Mouse (Mus musculus): Measurements from ENCODE around the gene Erich2.
A peak's percentile ranks its signal among the peaks of the same experiment; 100 is the strongest.

The Erich2 gene

DNA sequence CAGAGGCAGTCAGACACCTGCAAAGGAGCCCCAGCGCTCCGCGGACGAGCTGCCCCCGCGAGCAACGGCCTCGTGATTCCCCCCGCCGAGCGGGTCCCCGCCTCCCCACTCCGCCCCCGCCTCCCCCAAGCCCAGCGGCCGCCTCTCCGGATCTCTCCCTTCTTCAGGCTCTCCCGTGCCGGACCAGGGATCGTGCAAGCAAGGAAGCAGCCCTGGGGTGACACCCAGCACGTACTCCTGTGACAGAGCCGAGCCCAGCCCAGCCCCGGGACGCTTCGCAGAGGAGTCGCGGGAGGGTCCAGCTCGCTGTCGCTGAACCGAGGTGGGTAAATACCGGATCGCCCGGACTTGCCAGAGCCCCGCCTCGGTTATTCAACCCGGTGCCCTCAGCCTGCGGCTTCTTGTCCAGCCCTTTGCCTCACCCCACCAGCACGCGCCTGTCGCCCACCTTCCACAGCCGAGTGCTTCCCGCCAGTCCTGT, 53.4 kb downstream of the Erich2 start:
- peak in 1 of 2 experiments; percentile 26 for DNase-seq (ENCODE audit: low spot score in 2 of 2)

DNA sequence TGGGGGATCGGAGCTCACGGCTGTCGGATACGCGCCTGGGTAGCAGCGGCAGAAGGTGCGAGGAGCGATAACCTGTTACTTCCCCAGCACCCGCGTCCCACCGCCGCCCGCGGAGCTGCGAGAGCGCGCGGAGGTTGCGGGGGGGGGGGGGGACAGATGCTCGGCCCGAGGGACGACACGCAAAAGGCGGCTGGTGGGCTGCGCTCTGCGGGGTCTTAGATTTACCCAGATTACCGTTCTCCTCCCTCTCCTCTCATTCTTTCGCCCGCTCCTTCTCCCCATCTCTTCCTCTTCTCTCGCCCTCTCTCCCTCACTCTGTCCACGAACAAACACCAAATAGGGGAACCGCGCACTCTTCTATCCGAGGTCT, 54.0 kb downstream of the Erich2 start:
- no peak for DNase-seq (ENCODE audit: low spot score in 2 of 2)

DNA sequence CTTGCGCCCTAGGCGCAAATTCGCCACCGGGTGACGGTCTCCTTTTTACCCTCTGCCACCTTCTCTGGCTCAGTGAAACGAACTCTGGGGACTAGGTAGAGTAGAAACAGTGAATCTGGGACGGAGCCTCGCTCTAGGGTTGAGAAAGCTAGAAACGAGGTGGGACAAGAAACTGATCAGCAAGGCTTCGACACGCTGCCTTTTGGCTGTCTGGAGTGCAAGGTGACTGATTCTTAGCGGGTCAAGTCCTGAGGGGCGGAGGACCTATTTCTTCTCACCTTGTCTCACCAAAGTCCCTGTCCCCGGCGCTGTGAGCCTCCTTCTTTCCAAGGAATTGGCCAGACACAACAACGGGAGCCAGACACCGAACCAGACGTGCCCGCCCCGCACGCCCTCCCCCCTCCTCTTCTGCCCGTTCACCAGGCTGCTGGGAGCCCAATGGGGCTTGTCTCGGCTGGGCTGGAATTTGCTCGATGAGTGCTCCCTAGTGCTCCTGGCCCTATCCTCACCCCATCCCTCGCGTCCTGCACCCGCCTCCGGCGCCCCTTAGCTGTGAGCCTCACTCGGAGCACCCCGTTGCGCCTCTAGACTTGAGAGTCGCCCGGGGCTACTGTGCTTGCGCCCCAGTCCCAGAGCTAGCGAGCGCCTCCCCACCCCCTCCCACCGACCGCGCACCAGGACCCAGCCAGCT, 54.5 kb downstream of the Erich2 start:
- no peak for DNase-seq (ENCODE audit: low spot score in 2 of 2)

DNA sequence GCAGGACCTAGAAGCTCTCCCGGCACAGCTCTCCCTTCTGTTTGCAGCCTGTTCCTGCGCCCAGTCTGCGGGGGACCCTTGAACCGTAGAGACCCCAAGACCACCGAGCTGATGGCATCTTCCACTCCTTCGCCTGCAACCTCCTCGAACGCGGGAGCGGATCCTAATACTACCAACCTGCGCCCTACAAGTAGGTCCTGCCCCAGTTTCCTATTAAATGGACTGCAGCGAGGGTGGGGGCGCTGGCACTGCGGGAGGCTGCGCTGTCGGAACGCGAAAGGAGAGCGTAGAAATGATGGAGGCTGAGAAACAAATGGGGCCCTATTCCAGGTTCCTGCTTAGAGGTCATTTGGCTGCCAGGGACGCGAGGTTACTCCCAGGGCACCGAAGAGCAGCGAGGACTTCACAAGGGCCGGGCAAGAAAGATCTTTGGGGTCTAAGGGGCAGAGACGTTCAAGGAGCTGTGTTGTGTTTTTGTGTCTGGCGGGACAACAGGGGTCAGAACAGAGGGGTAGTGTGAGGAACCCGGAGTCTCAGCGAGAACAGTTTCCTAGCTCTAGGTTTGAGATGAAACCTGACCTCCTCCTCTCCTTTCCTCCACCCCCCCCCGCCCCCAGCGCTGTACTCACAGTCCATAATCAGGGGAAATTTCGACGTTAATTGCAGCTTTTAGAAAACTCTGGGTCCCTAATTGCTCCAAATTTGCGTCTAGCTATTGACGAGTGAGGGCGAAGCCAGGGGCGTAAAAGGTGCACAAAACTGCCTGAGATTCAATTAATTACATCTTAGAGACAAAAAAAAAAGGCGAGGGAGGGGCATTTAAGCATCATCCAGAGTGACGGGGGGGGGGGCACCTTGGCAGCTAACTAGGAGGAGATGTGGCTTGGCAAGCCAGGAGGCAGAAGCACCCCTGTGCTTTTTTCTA, 55.4 kb downstream of the Erich2 start:
- DNase-seq (ENCODE audit: low spot score in 2 of 2) = no peak

DNA sequence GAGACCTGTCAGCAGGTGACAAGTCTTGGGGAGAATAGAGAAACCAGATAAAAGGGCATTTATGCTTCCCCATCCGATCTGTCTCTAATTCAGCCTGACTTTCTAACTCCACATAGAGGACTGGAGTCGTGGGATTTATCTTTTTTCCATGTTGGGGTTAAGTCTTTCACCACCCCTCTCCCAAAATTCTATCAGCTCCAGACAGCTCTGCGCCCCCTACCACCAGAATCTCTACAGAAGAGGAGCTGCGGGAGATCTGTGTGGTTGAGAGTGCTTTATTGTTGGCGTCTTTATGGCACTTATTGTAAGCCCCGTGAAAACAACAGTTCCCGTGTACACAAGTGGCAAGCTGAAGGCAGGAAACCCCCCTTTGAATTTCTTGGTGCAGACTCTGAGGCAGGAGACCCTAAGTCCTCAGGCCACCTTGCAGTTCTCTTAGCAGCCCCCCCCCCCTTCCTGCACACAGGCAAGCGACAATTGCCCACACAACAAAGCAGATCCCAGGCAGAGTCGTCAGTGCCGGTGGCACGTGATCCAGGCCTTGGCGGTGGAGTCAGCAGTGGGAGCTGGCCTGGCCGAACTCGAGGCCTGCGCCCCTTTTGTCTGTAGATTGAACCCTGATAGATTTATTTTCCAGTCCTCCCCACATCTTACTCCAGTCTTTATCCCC, 56.2 kb downstream of the Erich2 start:
- DNase-seq (ENCODE audit: low spot score in 2 of 2) = no peak

DNA sequence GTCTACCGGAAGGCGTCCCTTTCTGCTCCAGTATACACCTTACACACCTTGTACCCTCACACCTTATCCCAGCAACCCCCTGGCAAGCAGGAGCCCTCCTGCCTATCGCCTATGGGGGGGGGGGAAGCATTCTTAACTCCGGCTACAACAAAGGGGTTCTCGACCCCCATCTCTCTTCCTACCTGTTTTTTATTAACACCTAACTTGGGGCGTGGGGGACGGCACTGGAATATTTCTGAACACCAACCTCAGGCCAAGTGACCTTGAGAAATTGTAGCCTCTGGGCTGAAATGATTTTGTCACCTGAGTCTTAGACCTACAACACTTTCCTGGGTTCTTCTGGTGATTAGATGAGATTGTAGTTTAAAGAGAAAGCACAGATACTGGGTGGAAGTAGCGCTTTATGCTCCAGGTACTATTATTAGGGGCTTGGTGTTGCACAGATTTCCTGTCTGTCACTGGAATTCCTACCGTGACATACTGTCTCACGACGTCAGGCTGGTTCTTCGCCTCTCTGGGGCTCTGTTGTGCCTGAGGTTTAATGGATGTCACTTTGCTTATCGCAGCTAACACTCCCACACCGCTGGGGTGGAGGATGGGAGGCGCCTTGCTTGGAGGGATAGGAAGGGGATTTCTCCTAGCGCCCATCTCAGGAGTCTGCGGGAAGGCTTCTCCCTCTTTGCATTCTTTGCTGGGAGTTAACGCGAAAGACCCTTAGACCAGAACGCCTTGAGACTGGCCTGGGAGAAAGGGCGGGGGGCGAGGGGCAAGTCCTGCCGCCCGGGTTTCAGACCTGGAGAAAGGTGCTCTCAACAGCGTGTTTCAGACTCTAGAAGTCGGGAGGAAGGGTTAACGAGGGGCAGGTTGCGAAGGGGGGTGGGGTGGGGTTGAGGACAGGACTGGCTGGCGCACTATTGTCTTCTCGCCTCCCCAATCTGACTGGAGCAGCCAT, 57.3 kb downstream of the Erich2 start:
- DNase-seq (ENCODE audit: low spot score in 2 of 2) = no peak

DNA sequence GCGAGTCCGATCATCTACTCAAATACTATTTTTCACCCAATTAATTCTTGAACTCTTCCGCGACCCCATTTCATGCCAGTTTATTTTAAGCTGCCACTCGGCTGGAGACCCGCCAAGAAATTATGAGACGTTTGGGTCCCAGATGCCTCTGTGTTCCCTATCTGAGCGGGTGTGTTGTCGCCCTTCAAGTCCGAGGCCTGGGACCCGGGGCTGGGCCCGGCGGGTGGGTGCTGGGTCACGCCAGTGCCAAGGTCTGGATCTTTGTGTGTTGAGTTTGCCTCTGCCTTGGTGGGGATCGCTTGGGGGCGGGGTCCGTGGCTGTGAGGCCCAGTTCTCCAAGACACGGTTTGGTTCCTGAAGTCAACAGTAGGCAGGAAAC, 58.0 kb downstream of the Erich2 start:
- no peak for DNase-seq (ENCODE audit: low spot score in 2 of 2)

DNA sequence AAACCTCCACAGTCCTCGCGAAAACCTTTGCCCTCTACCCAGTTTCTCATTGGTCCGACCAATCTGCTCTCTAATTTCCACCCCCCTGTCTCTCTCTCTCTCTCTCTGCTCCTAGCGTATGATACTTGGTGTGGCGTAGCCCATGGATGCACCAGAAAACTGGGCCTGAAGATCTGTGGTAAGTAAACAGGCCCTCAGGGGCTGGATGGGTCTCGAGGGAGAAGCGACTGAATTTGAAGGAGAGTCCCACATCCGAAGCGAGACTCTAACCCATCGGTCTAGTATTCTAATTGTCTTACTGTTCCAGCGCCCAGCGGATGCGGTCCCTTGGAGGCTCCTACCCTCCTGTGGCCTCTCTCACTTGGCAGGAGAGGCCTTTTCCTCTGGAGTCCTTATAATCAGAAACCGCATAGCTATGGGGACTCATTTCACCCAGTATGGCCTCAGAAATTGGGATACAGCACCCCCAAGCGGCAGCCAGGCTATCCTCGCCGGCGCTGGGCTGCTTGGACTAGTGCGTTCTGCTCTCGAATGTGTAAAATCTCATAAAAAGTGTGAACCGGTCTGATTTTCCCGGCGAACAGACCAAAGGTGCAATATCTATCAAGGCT, 58.6 kb downstream of the Erich2 start:
- no peak for DNase-seq (ENCODE audit: low spot score in 2 of 2)

DNA sequence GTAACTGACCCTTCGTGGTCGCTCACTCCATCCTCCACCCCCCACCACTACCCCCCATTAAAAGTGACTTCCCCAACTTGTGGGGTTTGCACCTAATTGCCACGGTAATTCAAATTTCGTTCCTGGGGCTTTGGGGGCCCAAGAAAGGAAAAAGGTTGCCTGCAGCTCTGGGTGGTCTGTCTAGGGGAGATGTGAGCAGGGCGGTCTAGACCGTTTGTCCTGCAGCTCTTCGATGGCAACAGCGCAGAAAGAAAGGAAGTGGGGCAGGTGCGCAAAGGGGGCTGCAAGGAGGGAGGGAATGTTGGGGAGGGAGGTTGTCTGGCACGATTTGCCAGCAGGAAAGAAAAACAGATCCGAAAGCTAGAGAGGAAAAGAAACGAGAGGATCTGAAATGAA, 59.1 kb downstream of the Erich2 start:
- no peak for DNase-seq (ENCODE audit: low spot score in 2 of 2)

DNA sequence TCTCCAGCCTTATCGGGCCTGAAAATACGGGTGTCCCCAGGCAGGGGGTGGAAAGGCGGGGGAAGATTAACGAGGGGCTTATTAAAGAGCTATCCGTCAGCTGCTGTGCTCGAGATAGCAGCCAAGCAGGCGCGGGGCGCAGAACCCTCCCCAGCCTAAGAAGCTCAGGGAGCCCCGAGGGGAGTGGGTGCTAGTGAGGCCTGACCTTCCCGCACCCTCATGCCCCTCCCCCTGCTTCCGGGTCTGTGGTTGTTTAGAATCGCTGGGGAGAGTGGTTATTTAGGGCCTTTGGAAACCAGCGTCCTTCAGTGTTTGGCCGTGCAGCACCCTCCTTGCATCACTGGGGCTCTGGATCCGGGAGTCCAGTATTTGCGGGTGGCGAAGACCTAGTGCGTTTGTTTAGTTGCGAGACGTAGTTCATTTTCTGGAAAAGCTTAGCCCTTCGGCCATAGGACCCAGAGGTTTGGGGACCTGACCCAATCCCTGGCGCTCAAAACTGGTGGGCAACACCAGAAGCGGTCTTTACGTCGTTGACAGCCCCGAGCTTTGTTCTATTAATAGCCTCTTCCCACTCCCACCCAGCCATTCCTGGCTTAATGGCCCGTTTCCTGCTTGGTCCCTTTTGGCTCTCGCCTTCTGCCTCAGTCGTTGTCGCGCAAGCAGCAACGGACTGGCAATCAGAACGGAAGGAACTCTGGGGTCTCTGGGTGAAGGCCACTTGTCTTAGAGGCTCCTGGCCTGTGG, 59.8 kb downstream of the Erich2 start:
- no peak for DNase-seq (ENCODE audit: low spot score in 2 of 2)

DNA sequence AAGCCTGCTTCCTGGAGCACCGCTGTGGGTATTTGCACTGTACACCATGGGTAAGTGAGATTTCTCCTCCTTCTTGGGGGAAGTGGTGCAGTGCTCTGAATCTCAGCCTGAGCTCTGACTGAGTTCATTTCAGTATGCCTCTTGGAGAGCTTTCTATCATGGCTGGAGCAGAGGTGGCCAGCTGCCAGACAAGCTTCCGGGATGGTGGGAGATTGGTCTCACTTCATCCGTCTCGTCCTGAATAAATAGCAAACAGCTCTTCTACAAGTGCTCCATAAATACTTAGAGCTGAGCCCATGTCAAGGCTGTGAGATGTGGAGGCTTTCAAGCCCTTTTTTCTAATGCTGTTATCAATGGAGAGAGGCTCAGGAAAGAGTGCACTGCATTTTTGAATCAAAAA, 63.1 kb downstream of the Erich2 start:
- DNase-seq (ENCODE audit: low spot score in 2 of 2) = no peak

DNA sequence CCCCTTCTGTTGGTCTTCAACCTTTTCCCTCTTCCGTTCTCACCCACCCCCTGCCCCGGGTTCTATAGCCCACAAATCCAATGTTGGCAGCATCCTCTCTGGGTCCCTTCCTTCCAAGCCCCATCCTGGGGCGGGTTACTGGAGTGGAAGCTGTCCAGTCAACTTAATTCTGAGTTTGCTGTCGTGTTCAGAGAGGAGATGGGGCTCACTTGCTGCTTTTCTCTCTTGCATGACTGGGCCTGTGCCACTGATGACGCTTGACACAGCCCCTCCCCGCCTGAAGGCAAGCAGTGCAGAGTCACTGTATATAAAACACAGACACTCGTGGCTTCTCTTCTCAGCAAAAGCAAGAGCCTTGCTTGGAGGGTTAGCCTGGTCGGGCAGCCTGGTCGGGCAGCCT, 63.6 kb downstream of the Erich2 start:
- no peak for DNase-seq (ENCODE audit: low spot score in 2 of 2)

DNA sequence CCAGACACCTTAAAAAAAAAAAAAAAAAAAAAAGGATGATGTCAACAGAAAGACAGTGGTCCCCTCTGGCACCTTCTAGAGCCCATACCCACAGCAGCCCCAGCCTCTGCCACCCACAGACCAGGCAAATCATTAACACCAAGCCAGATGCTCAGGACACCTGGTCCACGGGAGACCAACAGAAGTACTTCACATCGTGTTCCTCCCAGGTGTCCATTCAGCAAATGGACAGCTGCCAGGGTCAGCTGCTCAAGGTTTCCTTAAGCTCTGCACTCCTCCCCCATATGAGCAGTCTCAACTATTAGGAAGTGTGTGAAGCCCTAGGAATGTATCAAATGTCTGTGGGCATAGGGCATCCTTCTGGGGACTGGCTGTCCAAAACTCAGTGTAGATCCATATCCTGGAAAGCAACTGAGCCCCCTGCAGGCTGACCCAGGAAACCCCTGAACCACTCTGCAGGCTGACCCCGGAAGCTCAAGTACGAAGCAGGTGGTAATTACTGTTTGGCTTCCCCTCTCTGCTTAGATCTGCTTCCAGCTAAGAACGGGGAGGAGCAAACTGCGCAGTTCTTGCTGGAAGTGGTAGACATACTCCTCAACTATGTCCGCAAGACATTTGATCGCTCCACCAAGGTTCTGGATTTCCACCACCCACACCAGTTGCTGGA, 65.1 kb downstream of the Erich2 start:
- DNase-seq (ENCODE audit: low spot score in 2 of 2) = no peak

DNA sequence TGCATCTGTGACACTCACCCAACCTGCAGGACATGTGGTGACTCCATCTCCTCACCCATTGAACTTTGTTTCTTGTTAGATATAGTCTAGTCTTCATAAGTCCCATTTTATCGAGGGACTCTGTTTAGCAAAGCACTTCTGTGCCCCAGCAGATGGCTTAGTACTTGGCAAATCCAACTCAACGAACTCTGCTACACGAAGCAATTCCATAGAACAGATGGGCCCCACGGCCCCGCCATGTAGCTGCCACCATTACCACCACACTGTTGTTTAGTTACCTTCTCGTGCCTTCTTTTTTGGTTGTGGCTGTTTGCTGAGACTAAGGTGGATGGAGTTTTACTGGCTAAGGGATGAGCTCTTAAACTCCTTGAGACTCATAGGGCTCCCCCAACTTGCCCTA, 79.6 kb downstream of the Erich2 start:
- DNase-seq (ENCODE audit: low spot score in 2 of 2) = no peak
